Mouse (Mus musculus) C2C12 (cell line): ENCODE measurements around the gene Nhej1.

Source experiments
- CTCF ChIP-seq: IDR thresholded peaks from one replicate; pipeline ENCODE4 v1.5.1; 2011; ENCODE audit not compliant: control insufficient read depth, insufficient read depth, insufficient read length
- MAX ChIP-seq: IDR thresholded peaks from one replicate; pipeline ENCODE4 v1.6.1; 2011; ENCODE audit warnings: mild to moderate bottlenecking, control low read depth
- MYOG ChIP-seq: IDR thresholded peaks from one replicate; pipeline ENCODE4 v1.6.1; 2011; ENCODE audit not compliant: control insufficient read depth, insufficient read length; ENCODE audit errors: extremely low read depth

GRCm38 (mm10) chr1:75136293-75136692 is 11.3 kb upstream of the Nhej1 start:
- TF ChIP-seq MAX (no peak), CTCF (no peak), MYOG (no peak)
